Mouse (Mus musculus): ENCODE data around the gene 4930550L24Rik.

4930550L24Rik gene
- long read RNA-seq, experiment 1, result 0 reads
- long read RNA-seq, experiment 2, result 0 reads

DNA sequence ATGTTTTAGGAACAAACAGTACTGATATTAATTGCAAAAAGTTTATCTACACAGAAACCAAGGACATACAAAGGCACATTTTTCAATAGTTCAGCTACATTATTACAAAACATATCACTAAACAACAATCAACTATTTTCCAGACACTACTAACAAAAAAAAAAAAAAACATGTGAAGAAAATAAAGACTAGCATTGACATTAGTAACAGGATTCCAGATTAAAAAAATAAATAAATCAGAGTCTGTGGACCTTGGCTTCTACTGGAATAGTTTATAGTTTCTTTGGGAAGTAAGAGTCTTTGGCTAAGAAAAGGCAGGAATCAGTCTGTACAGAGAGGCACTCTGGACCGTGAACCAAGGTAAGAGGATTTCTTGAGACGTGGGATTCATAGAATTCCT lies at the start of gene 4930550L24Rik:
Gene 4930550L24Rik, plus strand, starts transcription at position 301 of the 400 bp plus-strand sequence.
- intact Hi-C loops (cut with DNase I), result no loop called here

DNA sequence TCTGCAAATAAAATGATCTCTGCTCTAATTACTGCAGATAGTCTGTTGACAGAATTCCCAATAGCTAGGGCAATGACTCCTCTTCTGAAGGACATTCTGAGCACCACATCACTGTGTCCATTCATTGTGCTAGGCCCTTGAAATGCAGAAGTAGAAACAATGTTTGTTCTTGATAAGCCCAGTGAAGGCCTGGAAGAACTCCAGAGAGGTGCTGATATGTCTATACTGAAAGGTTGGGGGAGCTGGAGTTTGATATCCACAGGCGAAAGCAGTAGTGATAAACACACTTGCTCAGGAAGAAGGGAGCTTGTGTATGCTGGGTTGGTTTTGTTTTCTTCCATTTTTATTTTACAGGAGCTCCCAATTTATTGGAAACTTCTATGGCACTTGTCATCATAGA lies 8.4 kb upstream of the 4930550L24Rik start:
- intact Hi-C loops (cut with DNase I), result no loop called here

DNA sequence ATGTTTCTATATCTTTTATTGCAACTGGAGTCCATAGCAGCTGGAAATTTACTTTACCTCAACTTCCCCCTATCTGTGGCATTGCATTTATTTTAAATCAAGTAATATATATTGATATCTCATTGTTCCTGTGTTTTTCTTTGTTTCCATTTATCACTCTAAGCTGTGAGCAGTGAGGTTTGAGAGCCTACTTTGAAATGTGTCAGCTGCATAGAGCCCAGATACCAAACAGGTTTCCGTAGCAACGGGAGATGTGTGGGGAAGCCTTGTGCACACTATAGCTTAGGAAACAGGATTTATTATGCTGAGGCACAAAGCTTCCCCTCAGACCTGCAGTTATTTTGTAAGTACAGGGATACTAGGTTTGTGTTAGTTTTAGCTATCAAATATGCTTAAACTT lies 58.8 kb downstream of the 4930550L24Rik start:
- intact Hi-C loops (cut with DNase I), result no loop called here

Data from adrenal gland (tissue).